10 mouse cellular contexts compared by ENCODE assay signal in genomic region chr16:21322437-21322836, GRCm38 (mm10).
DNase-seq lines count a peak whose midpoint lies in the region; ATAC-seq lines count a peak whose summit lies in the region.
"Had no signal": no experiment of that assay in that cellular context is flagged by ENCODE, and none has a peak within 500 bp of the region (broad histone marks: within the 10 kb centered on the region; RNA-seq: fewer than 3 reads in every experiment).

No protein-coding gene starts in this region.

- intact Hi-C loops in heart, postnatal 10 days (cut with DNase I), result no loop called here

- DNase-seq in kidney, postnatal 10 days, result peak; percentile 37
- DNase-seq in kidney, adult 18-20 months, result no peak
- DNase-seq in heart, postnatal 10 days, result peak; percentile 44 to 56
- DNase-seq in lung, postnatal 10 days, result peak; percentile 87
- no peak for DNase-seq in embryo, embryonic 9.5 days (ENCODE audit: extremely low spot score)
- DNase-seq in thymus, postnatal 25 days, result no peak

- no peaks in the 10 kb centered on the region for H3K4me1 ChIP-seq in brown adipose tissue, adult 24 weeks (ENCODE audit: control insufficient read depth, insufficient read depth, insufficient read length, low read length)
- H3K4me1 ChIP-seq: neural tube, embryonic 12.5 days had no signal

- ATAC-seq in erythroblast, adult 5-6 weeks (replicated peaks; ENCODE audit: low FRiP score, poor library complexity, severe bottlenecking), result no peak

- no peak overlapping the region for H3K27ac ChIP-seq in brown adipose tissue, adult 24 weeks (replicated peaks; ENCODE audit: low read depth, low read length)
- H3K27ac ChIP-seq: heart, embryonic 13.5 days; neural tube, embryonic 12.5 days had no signal

- peak overlapping the region; percentile 52 for H3K4me3 ChIP-seq in brown adipose tissue, adult 24 weeks (ENCODE audit: insufficient read depth, low read depth, low read length)
- H3K4me3 ChIP-seq: heart, embryonic 13.5 days; neural tube, embryonic 12.5 days had no signal

Comparison
In these comparisons a context has a peak if more than half of its experiments do, and no peak if none do; other contexts are left out.
1. DNase-seq: peak in kidney, postnatal 10 days (single experiment), heart, postnatal 10 days (2 of 2) and lung, postnatal 10 days (single experiment); none in kidney, adult 18-20 months (single experiment), embryo, embryonic 9.5 days (single experiment) and thymus, postnatal 25 days (single experiment).